Mouse (Mus musculus) liver, adult 2 months (tissue): ENCODE results near the gene Car8. TPM values are rescaled to one million over a fixed set of nuclear protein-coding genes. Genes with fewer than 3 reads are reported as not detected.

Experiments
- DNase-seq: peaks from one replicate; pipeline ENCODE4 v3.0.0-alpha.2; 2011; ENCODE audit warnings: low read depth, low spot score; ENCODE audit errors: extremely low read depth
- H3K27ac ChIP-seq: fragments of 200-500 bp; replicated peaks from 2 replicates; pipeline ENCODE4 v1.5.1; 2012; ENCODE audit warnings: low read depth, mild to moderate bottlenecking, control low read depth, inconsistent platforms, low read length; ENCODE audit not compliant: insufficient read depth
- H3K27me3 ChIP-seq: fragments of 200-500 bp; 2 replicates; pipeline ENCODE4 v1.6.1; 2012; ENCODE audit warnings: mild to moderate bottlenecking, moderate library complexity, low read length, inconsistent platforms; ENCODE audit not compliant: control insufficient read depth, insufficient read depth
- H3K36me3 ChIP-seq: fragments of 200-500 bp; 2 replicates; pipeline ENCODE4 v1.6.1; 2012; ENCODE audit warnings: low read length, inconsistent platforms; ENCODE audit not compliant: control insufficient read depth, insufficient read depth
- H3K4me1 ChIP-seq: fragments of 200-500 bp; 2 replicates; pipeline ENCODE4 v1.6.1; 2011; ENCODE audit warnings: low read length; ENCODE audit not compliant: control insufficient read depth, insufficient read depth
- H3K4me3 ChIP-seq: fragments of 200-500 bp; 2 replicates; pipeline ENCODE4 v1.5.1; 2011; ENCODE audit warnings: low read depth, mild to moderate bottlenecking, control low read depth, low read length, moderate library complexity; ENCODE audit not compliant: insufficient read depth
- H3K79me2 ChIP-seq: fragments of 200-500 bp; 2 replicates; pipeline ENCODE4 v1.6.1; 2012; ENCODE audit warnings: inconsistent platforms, mild to moderate bottlenecking, low read length, moderate library complexity; ENCODE audit not compliant: control insufficient read depth, insufficient read depth
- H3K9ac ChIP-seq: fragments of 200-500 bp; 2 replicates; pipeline ENCODE4 v1.6.1; 2012; ENCODE audit warnings: low read depth, mild to moderate bottlenecking, control low read depth, inconsistent platforms, low read length
- CTCF ChIP-seq: fragments of 200-500 bp; IDR thresholded peaks from 2 replicates; pipeline ENCODE4 v1.5.1; 2011; ENCODE audit warnings: low read depth, low read length, control low read depth
- POLR2A ChIP-seq: fragments of 200-500 bp; IDR thresholded peaks from 2 replicates; pipeline ENCODE4 v1.6.1; 2011; ENCODE audit warnings: low read length, control low read depth; ENCODE audit not compliant: insufficient read depth; ENCODE audit errors: extremely low read depth
- WGBS: fragments of 180-500 bp; shearing (Covaris S2); methylation state at CpG from one replicate; pipeline ENCODE4 v1.1.7; 2018; 5-methylcytosine and 5-hydroxymethylcytosine counted together
- polyA plus RNA-seq: library from polyadenylated mRNA; depleted of rRNA; stranded (reverse); fragments of >200 nt; gene quantifications from 2 replicates; pipeline ENCODE4 v1.2.3, GENCODE M21; 2012; rRNA removed
- total RNA-seq: library from RNA; depleted of rRNA; stranded (reverse); fragments of >200 nt; gene quantifications from 2 replicates; pipeline ENCODE4 v1.2.3, GENCODE M21; 2014; rRNA removed

Gene Car8
- total RNA-seq (59.7 and 78.2 TPM in 2 replicates), polyA plus RNA-seq (12.1 and 13.4 TPM in 2 replicates)

DNA sequence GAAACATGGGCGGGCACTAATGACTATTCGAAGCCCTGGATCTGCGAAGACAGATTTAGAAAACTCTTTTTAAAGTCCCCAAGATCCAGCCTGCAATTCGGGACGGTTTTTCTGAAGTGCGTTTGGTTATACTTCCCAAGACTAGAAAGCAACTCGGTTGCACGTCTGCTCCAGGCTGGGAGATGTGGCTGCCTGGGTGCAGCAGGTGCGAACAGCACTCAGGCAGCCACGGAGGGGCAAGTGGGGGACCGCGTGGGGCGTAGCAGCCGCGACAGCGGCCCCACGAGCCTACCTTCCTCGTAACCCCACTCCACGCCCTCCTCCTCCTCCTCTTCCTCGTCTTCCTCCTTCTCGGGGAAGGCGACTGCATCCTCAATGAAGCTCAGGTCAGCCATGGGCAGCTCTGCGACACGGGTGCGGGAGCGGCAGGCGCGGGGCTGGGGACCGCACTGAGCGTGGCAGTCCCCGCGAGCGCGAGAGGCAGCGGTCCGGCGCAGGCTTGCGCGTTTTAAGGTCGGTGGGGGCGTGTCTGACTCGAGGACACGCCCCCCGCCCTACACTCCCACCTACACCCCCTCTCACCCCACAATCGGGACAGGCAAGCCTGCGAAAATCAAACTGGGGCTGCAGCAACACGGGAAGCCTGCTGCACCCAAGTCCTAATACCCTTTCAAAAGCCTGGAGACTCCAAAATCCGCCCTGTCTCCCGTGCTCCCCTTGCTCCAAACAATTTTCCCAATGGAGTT is at the start of gene Car8:
Gene Car8 (minus strand): TSS at position 482 of the 746 bp plus-strand sequence.
- peak within 1 kb of the TSS; percentile 70 for H3K4me3 ChIP-seq
- no peaks in the 10 kb centered on the region for H3K27me3 ChIP-seq
- peak within 1 kb of the TSS; percentile 83 for H3K9ac ChIP-seq
- peak within 1 kb of the TSS; percentile 82 for H3K27ac ChIP-seq
- H3K4me1 ChIP-seq: peaks cover 8% of the 10 kb centered on the region
- peak; percentile 79 for DNase-seq
- under 1% methylated on average over 48 of the region's 49 CpGs for WGBS
- peaks cover 15% of the 10 kb centered on the region; the same call in 1 of the 2 replicates for H3K79me2 ChIP-seq
- H3K36me3 ChIP-seq: 0 out of 2 replicates have a peak, but pooled peaks cover 3% of the 10 kb centered on the region
- no peak for TF ChIP-seq CTCF
- TF ChIP-seq POLR2A: peak; percentile 99

DNA sequence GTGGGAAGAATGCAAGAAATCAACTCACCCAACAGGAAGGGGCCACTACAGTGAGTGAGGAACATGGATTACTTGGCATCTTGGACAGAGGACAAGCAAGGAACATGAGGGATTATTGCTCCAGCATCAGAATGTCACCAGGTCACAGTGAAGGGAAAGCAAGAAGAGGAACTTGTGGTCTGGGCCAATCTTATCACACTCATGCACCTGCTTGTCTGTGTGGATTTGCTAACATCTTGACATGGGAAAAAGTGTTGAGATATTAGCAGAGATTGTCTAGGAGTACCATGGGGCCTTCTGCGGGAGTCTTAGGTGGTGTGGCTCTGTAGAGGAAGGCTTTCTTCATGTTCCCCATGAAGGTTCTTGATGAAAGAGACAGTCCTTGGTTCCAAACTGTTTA is 46.1 kb upstream of the Car8 start:
- 90% methylated on average over 1 of the region's 1 CpGs for WGBS
- Histone ChIP-seq H3K79me2 (no peaks in the 10 kb centered on the region), H3K27me3 (no peaks in the 10 kb centered on the region), H3K4me1 (no peaks in the 10 kb centered on the region), H3K36me3 (no peaks in the 10 kb centered on the region), H3K4me3 (no peak overlapping the region), H3K9ac (no peak overlapping the region), H3K27ac (no peak overlapping the region)
- DNase-seq: no peak
- TF ChIP-seq POLR2A (no peak), CTCF (no peak)

DNA sequence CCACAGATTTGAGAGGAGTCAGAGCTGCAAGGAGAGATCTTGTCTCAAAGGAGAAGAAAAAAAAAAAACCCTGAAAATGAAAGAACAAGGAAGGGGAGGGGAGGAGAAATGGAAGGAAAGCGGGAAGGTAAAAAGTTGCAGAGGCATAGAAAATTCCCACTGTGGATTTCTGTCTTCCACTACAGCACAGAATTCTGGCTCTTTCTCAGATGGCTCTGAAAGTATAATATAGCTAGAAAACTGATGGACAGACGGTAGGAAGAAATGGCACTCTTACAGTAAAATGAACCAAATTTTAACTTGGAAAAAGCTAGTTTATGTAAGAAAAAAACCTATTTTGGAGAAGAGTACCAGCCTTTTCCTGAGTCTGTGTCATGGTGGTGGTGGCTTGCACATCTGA is 39.3 kb upstream of the Car8 start:
- Histone ChIP-seq H3K9ac (no peak overlapping the region), H3K4me3 (no peak overlapping the region), H3K27ac (no peak overlapping the region), H3K4me1 (no peaks in the 10 kb centered on the region), H3K27me3 (no peaks in the 10 kb centered on the region), H3K36me3 (no peaks in the 10 kb centered on the region), H3K79me2 (no peaks in the 10 kb centered on the region)
- DNase-seq: no peak
- WGBS: 97% methylated on average over 2 of the region's 2 CpGs
- TF ChIP-seq POLR2A (no peak), CTCF (no peak)

DNA sequence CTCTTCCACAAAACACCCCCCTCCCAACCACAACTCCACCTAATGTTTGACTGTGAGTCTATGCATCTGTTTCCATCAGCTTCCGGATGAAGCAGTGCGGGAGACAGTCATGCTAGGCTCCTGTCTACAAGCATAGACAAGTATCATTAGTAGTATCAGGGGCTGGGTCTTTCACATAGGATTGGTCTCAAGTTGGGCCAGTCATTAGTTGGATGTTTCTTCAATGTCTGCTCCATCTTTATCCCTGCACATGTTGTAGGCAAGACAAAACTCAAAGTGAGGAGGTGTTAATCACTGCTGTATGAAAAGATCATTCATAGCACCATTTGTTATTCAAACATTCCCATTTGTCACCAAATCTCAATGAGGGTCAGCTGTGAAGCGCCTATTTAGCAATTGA is 11.0 kb upstream of the Car8 start:
- H3K4me1 ChIP-seq: peaks cover 4% of the 10 kb centered on the region
- TF ChIP-seq POLR2A (no peak), CTCF (no peak)
- H3K36me3 ChIP-seq: no peaks in the 10 kb centered on the region
- no peaks in the 10 kb centered on the region for H3K79me2 ChIP-seq
- DNase-seq: no peak
- H3K27me3 ChIP-seq: no peaks in the 10 kb centered on the region
- 97% methylated on average over 3 of the region's 3 CpGs for WGBS
- H3K9ac ChIP-seq: no peak overlapping the region
- H3K27ac ChIP-seq: no peak overlapping the region
- no peak overlapping the region for H3K4me3 ChIP-seq

DNA sequence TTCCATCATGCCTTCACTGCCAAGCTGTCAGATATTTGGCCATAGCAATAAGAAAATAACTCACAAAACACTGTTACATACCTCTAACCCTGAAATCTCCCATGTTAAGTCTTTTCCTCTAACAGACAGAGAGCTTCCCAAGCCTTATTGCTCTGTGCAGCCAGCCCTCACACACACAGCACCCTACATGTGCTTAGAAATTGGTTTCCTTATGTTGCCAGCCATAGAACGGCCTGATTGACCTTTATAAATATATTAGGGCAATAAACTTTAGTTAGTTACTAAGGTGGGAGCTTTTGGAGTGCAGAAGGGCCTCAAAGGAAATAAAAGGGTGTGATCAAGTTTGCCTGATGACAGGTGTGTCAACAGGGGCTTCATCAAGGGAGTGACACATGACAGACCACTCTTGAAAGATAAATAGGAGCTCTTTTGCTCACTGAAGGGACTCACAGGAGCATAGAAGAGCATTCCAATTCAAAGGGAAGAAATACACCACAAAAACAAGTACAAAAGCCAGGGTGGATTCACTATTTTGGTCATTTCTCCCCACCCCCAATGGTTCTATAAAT is 6.7 kb upstream of the Car8 start:
- Histone ChIP-seq H3K36me3 (no peaks in the 10 kb centered on the region), H3K27me3 (no peaks in the 10 kb centered on the region), H3K27ac (0 out of 2 replicates have a peak overlapping the region, but pooled peaks have one; percentile 16), H3K4me3 (no peak overlapping the region), H3K79me2 (no peaks in the 10 kb centered on the region), H3K9ac (no peak overlapping the region), H3K4me1 (peaks cover 4% of the 10 kb centered on the region)
- no peak for DNase-seq
- WGBS: 38% methylated on average over 1 of the region's 1 CpGs
- TF ChIP-seq POLR2A (no peak), CTCF (no peak)

DNA sequence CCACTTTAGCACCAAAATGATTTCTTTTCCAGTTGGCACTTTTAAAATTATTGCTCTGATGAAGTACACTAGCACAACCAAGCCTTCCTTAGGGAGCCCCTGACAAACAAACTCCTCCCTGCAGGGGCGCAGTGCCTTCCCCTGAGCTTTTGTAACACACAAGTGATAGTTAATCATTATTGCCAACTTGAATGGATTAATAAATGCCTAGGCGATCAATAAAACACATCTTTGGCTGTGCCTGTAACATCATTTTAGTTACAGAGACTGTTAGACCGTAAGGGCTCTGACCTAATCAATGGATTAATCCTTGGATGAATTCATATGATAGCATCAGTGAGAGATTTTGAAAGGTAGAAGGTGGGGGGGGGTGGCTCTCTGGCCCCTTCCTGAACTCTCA is 6.2 kb upstream of the Car8 start:
- Histone ChIP-seq H3K79me2 (no peaks in the 10 kb centered on the region), H3K9ac (no peak overlapping the region), H3K4me1 (peaks cover 4% of the 10 kb centered on the region), H3K27ac (peak overlapping the region; percentile 60), H3K27me3 (no peaks in the 10 kb centered on the region), H3K4me3 (no peak overlapping the region), H3K36me3 (no peaks in the 10 kb centered on the region)
- 21% methylated on average over 3 of the region's 3 CpGs for WGBS
- TF ChIP-seq POLR2A: no peak
- TF ChIP-seq CTCF: peak; percentile 24; the same call in 1 of the 2 replicates
- DNase-seq: peak; percentile 95
